Mouse (Mus musculus) adrenal gland, adult 18-20 months (tissue): ENCODE results near the gene Spaca7. TPM values are rescaled to one million over a fixed set of nuclear protein-coding genes. Genes with fewer than 3 reads are reported as not detected.
"Not testable (repeated sequence)": the region's sequence is repeated elsewhere in the genome, so short reads cannot be mapped to it uniquely, and the experiment has no call there.

Experiments
- DNase-seq, 2 experiments: peaks; one replicate each; pipeline ENCODE4 v3.0.0; 2021 to 2022; ENCODE audit warnings: low spot score in 2 of 2
- long read RNA-seq, 2 experiments: library from polyadenylated mRNA; stranded (forward); transcript quantifications; one replicate each; pipeline ENCODE4 v2.0.0; 2021
- total RNA-seq, 2 experiments: library from RNA; stranded (reverse); gene quantifications; 1 replicate in 1 of 2; 2 replicates in 1 of 2; pipeline ENCODE4 v1.2.3; 2021

Gene Spaca7
- total RNA-seq = not detected
- long read RNA-seq, experiment 1 = 0 reads
- long read RNA-seq, experiment 2 = 0 reads

DNA sequence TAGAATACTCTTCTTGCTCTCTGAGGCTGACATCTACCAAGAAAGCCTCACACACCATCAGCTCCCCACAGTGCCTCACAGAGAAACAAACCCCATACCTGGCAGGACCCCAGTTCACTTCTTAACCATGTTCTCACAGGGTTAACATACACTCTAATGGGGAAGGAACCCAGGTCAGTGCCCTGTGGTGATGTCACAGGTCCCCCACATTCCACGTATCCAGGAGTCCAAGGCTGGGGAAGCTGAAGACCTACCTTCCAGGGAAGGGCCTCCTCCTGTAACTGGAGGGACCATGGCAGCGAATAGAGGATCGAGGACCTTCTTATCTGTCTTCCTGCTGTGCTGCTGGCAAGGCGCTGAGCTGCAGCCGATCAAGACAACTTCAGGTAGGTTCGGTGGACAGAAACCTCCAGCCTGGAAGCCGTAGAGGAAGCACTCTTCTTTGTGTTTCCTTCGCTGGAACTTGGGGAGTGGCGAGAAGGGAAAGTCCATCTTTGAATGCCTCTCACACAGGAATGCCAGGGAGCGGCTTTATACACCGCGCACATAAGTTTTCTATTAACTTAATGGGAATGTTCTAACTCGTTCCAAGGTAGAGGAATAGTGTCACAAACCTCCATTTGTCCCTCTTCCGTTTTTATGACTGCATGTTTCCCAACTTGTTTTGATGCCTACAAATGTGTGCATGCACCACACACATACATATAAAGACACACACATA is at the start of gene Spaca7:
Gene Spaca7, plus strand, starts transcription at position 216 of the 721 bp plus-strand sequence.
- no peak for DNase-seq

- DNase-seq = no peak
These were observed 48.5 kb upstream of the Spaca7 start for GRCm38 (mm10) chr8:12524279-12524678.

DNA sequence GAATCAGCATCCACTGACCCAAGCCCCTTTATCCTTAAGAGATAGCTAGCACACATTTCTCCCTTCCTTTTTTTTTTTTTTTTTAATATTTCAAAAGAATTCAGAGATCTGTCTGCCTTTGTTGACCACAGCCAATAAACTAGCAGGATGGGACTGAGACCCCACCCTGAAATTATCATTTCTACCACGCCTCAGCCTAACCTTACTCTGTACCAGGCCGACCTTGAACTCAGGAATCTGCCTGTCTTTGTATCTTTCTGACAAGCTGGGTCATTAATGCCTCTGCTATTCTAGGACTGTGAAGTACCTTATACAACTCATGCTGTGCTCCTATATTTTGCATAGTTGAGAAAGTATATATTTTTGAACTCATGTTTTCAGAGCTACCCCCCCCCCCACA is 44.2 kb upstream of the Spaca7 start:
- DNase-seq = no peak

GRCm38 (mm10) chr8:12535617-12536016 is 37.2 kb upstream of the Spaca7 start:
- no peak for DNase-seq

DNA sequence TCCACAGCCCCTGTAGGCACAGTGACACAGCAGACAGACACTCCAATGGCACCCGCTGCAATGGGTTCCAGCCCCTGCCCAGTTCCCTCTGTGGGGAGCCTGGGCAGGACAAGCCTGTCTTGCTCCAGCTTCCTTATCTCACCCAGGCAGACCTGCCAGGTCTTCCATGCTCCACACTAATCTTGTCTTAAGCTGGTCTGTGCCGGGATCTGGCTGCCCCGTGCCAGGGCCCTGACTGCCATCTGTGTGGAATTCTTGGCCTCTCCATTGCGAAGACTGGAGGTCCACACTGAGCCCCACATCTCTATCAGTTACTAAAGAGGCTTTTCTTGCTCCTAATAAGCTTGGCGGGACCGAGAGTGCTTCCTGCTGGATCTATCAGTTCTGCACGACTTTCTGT is 36.5 kb upstream of the Spaca7 start:
- no peak for DNase-seq

DNA sequence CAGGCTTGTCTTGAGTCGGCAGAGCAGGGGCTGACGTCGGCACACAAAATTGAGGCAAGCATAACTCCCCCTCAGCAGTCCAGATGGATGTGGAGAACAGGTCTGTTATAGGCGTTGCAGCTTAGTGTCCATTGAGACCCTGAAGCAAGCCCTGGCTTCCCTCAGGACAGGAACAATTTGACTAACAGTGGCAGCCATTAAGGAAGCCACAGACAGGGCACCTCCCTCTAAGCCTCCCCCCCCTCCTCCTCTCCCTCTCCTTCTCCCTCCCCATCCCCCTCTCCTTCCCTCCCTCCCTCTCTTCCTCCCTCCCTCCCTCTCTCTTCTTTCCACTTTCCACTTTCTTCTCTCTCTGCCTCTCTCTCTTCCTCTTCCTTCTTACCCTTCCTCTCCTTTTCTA is 27.6 kb upstream of the Spaca7 start:
- no peak for DNase-seq

DNA sequence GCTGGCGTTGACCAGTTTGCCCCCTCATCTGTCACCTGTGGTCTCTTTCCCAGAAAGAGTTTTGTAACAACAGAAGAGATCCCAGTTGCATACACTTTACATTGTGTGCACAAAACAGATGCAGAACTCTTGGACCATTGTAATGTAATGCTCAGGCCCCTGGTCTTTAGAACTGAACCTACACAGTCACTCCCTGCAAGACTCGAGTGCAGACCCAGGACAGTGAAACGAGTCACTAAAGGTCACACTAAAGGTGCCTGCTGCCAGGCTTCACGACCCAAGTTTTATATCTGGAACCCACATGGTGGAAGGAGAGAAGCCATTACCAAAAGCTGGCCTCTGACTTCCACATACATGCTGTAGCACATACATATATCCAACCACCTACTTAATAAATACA is 27.2 kb upstream of the Spaca7 start:
- DNase-seq = no peak

DNA sequence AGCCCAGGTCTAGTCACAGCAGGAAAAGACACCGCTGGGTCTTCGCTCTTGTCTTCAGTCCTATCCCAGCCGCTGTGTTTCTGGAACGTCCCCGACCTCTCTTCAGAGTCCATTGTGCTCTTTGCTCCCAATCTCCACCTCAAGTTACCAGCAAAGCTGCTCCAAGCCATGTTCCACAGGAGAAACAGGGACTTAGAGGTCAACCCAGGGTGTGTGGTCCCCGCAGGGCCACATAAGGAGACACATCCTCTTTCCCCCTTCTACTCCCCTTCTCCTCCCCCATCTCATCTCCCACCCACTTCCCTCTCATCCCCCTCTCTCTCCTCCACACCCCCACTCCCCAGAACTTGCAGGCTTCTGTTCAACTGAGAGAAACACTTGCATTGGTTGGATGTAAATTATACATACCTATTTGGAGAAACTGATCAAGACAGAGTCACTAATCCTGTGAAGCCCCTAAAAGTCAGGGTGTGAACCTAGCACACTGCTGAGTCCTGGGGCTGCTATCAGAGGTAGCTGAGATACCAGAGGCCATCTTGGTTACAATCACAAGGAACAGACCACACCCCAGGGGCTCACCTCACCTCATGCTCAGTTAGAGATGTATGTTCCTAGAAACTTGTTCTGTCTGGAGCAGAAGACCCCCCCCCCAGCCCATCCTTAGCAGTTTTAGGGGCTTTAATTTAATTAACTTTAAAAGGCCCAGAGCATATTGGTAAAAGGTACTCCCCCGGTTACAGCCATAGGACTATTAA is 25.2 kb upstream of the Spaca7 start:
- no peak for DNase-seq

DNA sequence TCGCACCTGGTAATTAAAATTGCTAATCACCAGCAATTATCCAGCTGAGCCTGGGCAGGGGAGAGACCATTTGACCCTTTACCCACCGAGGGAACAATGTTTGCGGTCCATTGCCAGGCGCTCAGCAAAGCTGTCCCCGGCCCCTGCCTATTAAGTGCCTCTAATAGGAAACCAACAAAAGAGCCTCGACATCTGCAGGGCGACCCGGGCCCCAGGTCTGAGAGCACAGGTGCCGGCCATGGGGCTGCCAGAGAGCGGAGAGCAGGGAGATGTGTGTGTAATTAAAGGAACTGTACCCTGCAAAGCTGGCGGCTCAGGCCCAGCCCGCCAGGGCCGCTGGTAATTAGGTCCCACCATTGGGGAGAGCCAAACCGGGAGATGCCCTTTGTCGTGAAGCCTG is 24.6 kb upstream of the Spaca7 start:
- no peak for DNase-seq

- no peak for DNase-seq
These were observed 24.1 kb upstream of the Spaca7 start for GRCm38 (mm10) chr8:12548680-12549079.

GRCm38 (mm10) chr8:12555515-12556145 is 17.2 kb upstream of the Spaca7 start:
- no peak for DNase-seq

GRCm38 (mm10) chr8:12558786-12559185 is 14.0 kb upstream of the Spaca7 start:
- DNase-seq = no peak

GRCm38 (mm10) chr8:12561403-12561960 is 11.3 kb upstream of the Spaca7 start:
- peak; percentile 63 to 65 for DNase-seq

DNA sequence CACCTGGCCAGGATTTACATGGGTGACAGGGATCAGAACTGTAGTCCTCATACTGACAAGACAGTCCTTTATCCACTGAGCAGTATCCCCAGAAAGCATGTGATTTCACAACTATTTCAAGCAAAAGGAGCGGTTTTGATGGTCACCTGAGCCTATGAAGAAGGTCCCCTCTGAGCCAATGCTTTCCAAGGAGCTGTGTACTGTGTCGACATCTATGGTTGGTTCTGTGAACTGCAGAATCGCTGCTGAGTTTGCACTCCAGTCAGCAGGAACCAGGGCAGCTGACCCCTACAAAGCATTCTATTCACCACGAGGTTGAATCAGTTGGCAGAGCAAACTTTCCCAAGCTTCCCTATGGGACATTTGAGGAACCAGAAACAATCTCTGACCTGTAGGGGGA is 8.5 kb upstream of the Spaca7 start:
- no peak for DNase-seq

DNA sequence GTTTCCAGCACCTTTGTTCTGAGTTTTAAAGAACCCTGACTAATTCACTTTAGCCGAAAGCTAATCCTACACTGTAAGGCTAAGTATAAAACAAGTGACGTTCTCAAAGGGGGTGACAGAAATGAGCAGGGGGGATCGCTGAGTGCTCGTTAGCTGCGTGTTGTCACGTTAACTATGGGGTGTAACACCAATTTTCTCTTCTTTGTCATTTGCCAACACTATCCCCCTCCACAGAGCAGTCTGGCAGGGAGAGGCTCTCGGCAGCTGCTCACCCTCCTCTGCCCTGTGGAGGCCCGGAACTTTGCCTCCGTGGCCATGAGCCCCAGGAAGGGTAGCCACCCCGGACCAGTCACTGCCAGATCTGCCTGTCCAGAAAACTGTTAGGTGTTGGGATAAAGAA is 7.3 kb upstream of the Spaca7 start:
- no peak for DNase-seq

DNA sequence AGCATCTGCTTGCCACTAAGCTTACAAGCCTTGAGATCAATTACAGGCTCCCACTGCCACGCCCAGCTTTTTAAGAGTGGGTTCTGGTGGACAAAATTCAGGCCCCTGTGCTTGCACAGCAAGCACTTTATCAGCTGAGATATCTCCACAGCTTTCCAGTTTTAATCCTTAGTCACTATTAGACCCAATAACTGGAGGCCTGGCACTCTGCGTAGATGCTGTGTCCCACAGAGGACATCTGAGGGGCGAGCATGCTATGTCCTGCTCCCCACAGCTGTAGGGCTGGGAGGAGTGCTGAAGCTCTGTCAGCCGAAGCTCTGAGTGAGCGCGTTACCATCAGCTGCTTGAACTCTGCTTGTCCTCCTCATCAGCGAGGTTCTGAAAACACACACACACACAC is 6.3 kb upstream of the Spaca7 start:
- DNase-seq = no peak

DNA sequence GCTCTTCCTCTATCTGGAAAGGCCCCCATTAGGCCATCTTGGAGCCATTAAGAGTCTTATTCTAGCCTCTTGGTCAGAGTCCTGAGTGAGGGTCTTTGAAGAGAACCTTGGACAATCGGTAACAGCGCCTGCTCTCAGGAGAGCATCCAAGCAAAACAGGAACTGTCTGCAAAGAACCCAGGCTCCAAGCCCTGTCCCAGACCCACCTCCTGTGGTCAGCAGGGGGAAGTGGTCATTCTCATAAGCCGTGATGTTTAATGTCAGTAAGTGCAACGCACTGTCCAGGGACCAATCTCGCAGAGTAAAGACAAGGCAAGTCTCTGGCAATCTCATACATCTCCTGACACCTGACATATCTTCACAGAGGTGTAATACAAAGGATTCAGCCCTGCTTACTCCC is 3.2 kb downstream of the Spaca7 start:
- no peak for DNase-seq

DNA sequence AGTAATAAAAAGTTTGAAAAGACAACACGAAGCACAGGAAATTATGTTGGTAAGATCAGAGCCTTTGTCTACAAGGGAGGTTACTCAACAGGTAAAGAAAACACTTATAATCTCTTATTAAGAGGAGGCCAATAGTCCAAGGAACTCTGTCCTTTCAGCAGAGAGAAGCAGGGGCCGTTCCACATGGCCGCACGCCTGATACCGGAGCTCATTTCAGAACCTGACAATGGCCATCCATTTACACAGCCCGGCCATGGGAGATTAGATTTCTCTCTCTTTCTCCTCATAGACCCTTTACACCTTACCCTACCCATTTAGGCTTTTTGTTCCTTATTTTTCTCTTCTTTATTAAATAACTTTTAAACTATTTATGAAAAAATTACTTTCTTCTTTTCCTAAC is 3.9 kb downstream of the Spaca7 start:
- no peak for DNase-seq

- DNase-seq = not testable (repeated sequence)
These were observed 6.6 kb downstream of the Spaca7 start for GRCm38 (mm10) chr8:12579339-12579999.

DNA sequence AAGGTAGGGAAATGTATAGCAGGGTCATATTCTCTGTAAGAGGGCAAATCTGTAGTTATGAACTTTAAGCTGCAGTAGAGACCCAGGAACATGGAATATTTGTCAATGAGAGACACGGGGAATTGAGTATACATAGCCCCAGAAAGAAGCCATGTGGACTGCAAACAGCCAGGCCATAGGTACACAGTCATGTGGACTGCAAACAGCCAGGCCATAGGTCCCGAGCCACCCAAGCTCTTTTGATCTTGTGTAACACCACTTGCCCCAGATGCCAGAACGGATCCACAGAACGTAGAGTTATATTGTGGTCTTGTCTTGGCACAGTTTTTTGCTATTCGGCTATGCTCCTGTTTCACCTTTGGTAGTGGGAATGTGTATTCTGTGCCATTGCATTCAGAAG is 11.0 kb downstream of the Spaca7 start:
- DNase-seq = no peak

DNA sequence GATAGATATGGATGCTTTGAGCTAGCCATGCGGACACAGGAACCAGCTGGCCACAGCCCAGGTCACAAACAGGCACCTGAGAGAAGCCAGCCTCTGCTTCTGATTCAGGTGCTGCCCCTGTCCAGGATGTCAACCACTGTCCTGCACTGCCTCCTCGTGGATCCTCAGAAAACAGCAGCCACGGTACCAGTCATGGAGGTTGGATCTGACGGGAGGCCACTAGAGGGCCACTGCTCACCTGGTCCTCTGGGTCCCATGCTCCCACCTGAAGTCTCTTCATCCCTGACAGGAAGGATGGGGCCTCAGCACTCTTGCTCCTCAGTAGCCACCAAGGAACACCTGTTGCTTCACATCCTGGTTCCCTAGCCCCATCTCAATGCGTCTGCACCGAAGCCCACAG is 34.4 kb downstream of the Spaca7 start:
- peak; percentile 67 for DNase-seq
